Mouse (Mus musculus): ENCODE results near the gene Tbc1d15. TPM values are rescaled to one million over a fixed set of nuclear protein-coding genes. Genes with fewer than 3 reads are reported as not detected.

Tbc1d15 gene
- polyA plus RNA-seq (2016; fragmentation: Nextera tagmentation; extraction: Ambion mirVana), result 58.0 and 58.2 TPM in 2 replicates

DNA sequence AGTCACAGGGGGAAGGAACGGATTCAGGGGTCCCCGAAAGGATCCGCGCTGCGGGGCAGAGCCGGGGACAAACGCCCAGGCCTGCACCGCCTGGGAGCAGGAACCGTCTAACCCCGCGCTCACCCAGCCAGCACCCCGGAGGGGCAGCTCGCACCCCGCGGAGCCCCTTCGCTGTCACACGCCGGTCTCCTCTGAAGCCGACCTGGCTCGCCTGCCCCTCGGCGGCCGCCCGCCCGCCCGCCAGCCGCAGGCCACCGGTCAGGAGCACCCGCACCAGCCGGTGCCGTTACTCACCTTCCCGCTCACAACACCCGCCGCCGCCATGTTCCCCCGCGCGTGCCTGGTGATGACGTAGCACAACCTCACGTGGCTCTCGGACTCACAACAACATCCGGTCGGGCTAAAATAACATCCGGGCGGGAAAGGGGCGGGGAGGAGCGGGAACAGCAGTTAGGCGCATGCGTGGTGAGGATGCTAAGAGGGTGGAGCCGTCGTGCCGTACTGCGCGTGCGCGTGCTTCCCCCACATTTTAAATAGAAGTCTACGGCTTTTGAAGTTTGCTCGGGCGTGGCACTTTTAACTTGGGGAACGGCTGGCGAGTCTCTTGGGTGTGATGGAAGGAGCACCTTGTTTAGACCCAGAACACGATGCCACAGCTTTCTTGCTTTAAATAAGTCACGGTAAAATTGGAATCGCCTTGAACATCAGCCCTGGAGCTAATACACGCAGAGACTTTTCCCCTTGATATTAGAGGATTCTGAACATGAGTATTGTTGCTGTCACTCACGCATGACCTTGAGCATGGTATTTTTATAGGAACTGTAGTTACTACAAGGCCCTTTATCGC, at the start of gene Tbc1d15:
TSS of gene Tbc1d15 (minus strand) at position 380 of the 847 bp plus-strand sequence.
- WGBS, result under 1% methylated on average over 65 of the region's 67 CpGs
- ATAC-seq (ENCODE audit: insufficient number of reproducible peaks, insufficient read depth, low FRiP score, low TSS enrichment), result peak; percentile 91
- no peaks in the 10 kb centered on the region for H3K27me3 ChIP-seq
- H3K9ac ChIP-seq, result peak within 1 kb of the TSS; percentile 78
- H3K36me3 ChIP-seq, result no peaks in the 10 kb centered on the region
- peaks cover 20% of the 10 kb centered on the region for H3K4me1 ChIP-seq
- no peaks in the 10 kb centered on the region for H3K9me3 ChIP-seq
- H3K4me3 ChIP-seq, result peak within 1 kb of the TSS; percentile 86
- 0 out of 2 replicates have a peak within 1 kb of the TSS, but pooled peaks have one; percentile 19 for H3K27ac ChIP-seq
- H3K4me2 ChIP-seq (replicated peaks), result peak within 1 kb of the TSS; percentile 71

DNA sequence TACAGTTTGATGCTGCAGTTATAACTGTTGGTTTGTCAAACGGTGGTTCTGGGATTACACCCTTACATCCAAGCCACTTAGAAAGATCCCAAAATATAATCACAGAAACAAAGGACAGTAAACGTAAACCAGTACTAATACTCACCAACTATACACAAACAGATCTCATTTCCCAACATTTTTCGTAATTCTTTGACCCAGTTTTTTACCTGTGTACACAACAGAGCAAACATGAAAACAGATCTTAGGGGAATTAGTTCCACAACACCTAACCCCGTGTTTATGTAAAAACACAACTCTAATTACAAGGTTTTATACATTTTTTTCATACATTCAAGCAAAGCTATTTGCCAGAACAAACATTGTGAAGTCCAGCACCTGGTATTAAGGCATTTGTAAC, 47.4 kb upstream of the Tbc1d15 start:
- Histone ChIP-seq H3K4me1 (no peaks in the 10 kb centered on the region), H3K4me2 (replicated peaks) (no peak overlapping the region), H3K4me3 (no peak overlapping the region), H3K9me3 (no peaks in the 10 kb centered on the region), H3K36me3 (peaks cover 43% of the 10 kb centered on the region), H3K9ac (no peak overlapping the region), H3K27ac (no peak overlapping the region), H3K27me3 (no peaks in the 10 kb centered on the region)
- ATAC-seq (ENCODE audit: insufficient number of reproducible peaks, insufficient read depth, low FRiP score, low TSS enrichment), result no peak
- WGBS, result 89% methylated on average over 4 of the region's 4 CpGs

DNA sequence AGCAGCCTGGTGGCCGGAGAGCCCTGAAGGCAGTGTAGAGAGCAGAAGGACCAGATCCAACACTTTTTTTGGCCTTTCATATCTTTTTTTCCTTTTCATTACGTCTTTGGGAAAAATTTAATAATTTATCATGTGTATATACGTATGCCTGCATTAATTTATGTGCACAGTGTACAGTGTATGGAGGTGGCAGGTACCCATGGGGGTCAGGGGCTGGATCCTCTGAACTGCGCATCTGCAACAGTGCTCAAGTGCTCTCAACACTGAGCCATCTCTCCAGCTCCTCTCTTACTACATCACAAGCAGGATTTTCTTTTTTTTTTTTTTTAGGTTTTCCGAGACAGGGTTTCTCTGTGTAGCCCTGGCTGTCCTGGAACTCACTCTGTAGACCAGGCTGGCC, 46.3 kb upstream of the Tbc1d15 start:
- peaks cover 54% of the 10 kb centered on the region for H3K36me3 ChIP-seq
- H3K9ac ChIP-seq, result no peak overlapping the region
- no peak overlapping the region for H3K4me2 ChIP-seq (replicated peaks)
- ATAC-seq (ENCODE audit: insufficient number of reproducible peaks, insufficient read depth, low FRiP score, low TSS enrichment), result no peak
- no peaks in the 10 kb centered on the region for H3K27me3 ChIP-seq
- H3K27ac ChIP-seq, result no peak overlapping the region
- 93% methylated on average over 5 of the region's 5 CpGs for WGBS
- no peak overlapping the region for H3K4me3 ChIP-seq
- H3K4me1 ChIP-seq, result no peaks in the 10 kb centered on the region
- no peaks in the 10 kb centered on the region for H3K9me3 ChIP-seq

DNA sequence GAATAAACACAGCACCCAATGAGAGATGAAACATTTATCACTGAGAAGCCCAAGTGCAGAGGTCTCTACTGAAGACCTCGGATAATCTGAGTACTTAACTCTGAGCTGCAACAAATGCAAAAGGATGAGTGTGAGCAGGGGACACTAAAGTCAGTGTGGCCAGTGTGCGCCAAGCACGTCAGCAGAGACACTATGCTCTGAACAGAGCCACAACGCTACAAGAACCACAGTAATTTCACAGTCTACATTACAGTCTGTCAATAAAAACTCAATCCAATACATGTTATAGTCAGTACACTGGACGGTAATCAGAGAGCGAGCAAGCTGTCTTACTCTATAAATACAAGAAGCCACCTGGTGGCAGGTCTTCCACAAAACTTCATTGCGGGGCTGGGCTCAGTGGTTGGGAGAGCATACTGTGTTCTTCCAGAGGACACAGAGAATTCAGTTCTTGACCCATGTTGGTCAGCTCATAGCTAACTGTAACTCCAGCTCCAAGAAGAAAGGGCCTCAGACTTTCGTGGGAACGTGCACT, 45.2 kb upstream of the Tbc1d15 start:
- no peak overlapping the region for H3K9ac ChIP-seq
- H3K27me3 ChIP-seq, result no peaks in the 10 kb centered on the region
- no peaks in the 10 kb centered on the region for H3K4me1 ChIP-seq
- H3K36me3 ChIP-seq, result peaks cover 62% of the 10 kb centered on the region
- H3K4me2 ChIP-seq (replicated peaks), result no peak overlapping the region
- no peak overlapping the region for H3K4me3 ChIP-seq
- WGBS, result 82% methylated on average over 9 of the region's 9 CpGs
- no peak for ATAC-seq (ENCODE audit: insufficient number of reproducible peaks, insufficient read depth, low FRiP score, low TSS enrichment)
- no peak overlapping the region for H3K27ac ChIP-seq
- H3K9me3 ChIP-seq, result no peaks in the 10 kb centered on the region

DNA sequence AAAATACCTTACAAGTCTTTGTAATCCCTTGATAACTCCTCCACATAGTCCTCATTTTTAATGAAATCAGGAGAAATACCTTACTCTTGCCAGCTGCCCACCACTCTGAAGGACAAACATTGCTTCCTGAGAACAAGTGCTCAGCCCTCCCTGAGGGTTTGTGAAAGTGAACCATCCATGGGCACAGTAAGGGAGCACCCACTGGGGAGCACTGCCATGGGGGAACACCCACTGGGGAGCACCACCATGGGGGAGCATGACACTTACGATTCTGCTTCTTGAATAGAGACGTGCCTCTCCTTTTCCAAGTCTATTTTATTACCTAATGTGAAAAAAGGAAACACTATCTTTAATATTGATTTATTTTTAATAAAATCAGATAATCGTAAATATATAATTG, 43.9 kb upstream of the Tbc1d15 start:
- no peaks in the 10 kb centered on the region for H3K4me1 ChIP-seq
- H3K4me2 ChIP-seq (replicated peaks), result no peak overlapping the region
- peaks cover 53% of the 10 kb centered on the region for H3K36me3 ChIP-seq
- no peak overlapping the region for H3K9ac ChIP-seq
- H3K27me3 ChIP-seq, result no peaks in the 10 kb centered on the region
- no peaks in the 10 kb centered on the region for H3K9me3 ChIP-seq
- H3K27ac ChIP-seq, result no peak overlapping the region
- 88% methylated on average over 3 of the region's 3 CpGs for WGBS
- no peak overlapping the region for H3K4me3 ChIP-seq
- ATAC-seq (ENCODE audit: insufficient number of reproducible peaks, insufficient read depth, low FRiP score, low TSS enrichment), result no peak

DNA sequence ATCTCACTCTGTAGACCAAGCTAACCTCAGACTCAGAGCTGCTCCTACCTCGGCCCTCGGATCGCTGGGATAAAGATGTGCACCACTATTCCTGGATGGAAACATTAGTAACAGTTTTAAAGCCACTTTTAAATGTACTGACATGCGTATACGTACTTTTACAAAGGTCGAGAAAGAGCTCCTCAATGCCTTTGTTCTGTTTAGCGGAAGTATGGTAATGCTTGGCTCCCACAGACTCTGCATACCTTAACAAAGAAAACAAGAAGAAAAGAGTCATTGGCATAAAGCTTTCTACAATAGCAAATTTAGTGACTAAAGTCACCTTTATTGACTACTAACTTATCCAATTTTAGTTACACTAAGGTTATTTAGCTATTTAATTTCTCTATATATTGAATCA, 43.4 kb upstream of the Tbc1d15 start:
- no peak overlapping the region for H3K9ac ChIP-seq
- H3K27me3 ChIP-seq, result no peaks in the 10 kb centered on the region
- H3K27ac ChIP-seq, result no peak overlapping the region
- WGBS, result 96% methylated on average over 7 of the region's 7 CpGs
- H3K36me3 ChIP-seq, result peaks cover 51% of the 10 kb centered on the region
- no peak overlapping the region for H3K4me3 ChIP-seq
- ATAC-seq (ENCODE audit: insufficient number of reproducible peaks, insufficient read depth, low FRiP score, low TSS enrichment), result no peak
- H3K4me2 ChIP-seq (replicated peaks), result no peak overlapping the region
- H3K9me3 ChIP-seq, result no peaks in the 10 kb centered on the region
- no peaks in the 10 kb centered on the region for H3K4me1 ChIP-seq

DNA sequence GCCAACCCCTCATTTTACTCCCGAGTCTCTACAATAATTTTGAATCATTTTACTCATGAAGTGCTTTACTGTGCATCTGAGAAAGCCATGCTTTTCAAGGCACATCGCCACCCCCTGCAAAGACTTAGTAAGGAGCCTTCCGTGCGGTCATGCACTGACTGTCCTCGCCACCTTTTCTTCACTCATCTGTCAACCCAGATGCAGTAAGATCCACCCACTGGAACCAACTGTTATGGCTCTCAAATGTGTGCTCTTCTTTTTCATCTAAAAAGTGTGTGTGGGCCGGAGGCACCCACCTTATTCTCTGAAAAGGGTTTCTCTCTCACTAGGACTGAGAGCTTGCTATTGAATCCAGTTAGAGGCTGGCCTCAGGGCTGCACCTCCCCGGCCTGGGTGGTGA, 42.7 kb upstream of the Tbc1d15 start:
- Histone ChIP-seq H3K9me3 (no peaks in the 10 kb centered on the region), H3K36me3 (peaks cover 53% of the 10 kb centered on the region), H3K4me2 (replicated peaks) (no peak overlapping the region), H3K9ac (no peak overlapping the region), H3K4me3 (no peak overlapping the region), H3K4me1 (no peaks in the 10 kb centered on the region), H3K27ac (no peak overlapping the region), H3K27me3 (no peaks in the 10 kb centered on the region)
- no peak for ATAC-seq (ENCODE audit: insufficient number of reproducible peaks, insufficient read depth, low FRiP score, low TSS enrichment)
- 94% methylated on average over 7 of the region's 7 CpGs for WGBS

DNA sequence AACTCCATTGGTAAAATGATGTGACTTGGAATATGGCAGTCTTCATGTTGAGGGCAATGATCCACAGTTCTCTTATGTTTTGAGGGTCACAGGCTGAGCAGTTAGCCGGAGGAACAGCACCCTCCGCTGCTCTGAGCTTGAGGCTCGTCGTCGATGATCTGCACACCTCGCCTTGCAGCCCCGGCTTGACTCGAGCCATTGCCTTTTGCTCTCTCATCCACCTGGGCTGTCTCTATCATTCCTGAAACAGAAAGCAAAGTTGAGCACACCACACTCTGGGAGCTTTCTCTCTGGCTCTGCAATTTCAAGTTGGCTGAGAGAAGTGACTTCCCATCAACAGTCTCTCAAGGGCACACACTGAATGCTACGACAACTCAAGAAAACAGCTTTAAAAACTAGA, 39.4 kb upstream of the Tbc1d15 start:
- Histone ChIP-seq H3K9me3 (no peaks in the 10 kb centered on the region), H3K4me2 (replicated peaks) (no peak overlapping the region), H3K9ac (no peak overlapping the region), H3K4me1 (no peaks in the 10 kb centered on the region), H3K27me3 (no peaks in the 10 kb centered on the region), H3K4me3 (no peak overlapping the region), H3K36me3 (peaks cover 57% of the 10 kb centered on the region), H3K27ac (no peak overlapping the region)
- WGBS, result 94% methylated on average over 9 of the region's 9 CpGs
- ATAC-seq (ENCODE audit: insufficient number of reproducible peaks, insufficient read depth, low FRiP score, low TSS enrichment), result no peak

DNA sequence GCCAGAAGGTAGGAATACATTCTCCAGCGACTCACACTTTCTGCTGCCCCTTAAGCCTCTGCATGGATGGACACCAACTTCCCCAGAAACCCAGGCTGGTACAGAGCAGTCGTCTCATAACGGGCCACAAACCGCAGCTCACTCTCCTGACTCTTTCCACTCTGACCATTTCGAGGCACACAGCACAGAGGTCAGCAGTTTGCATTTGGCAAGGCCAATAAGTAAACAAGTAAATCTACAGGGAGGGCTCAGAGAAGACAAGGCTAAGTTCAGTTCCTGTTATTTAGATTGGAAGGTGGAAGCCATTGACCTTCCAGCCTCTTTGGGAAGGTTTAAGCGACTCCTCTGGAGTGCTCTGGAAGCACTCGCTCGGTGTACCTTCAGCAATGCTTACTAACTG, 37.6 kb upstream of the Tbc1d15 start:
- H3K27ac ChIP-seq, result no peak overlapping the region
- H3K27me3 ChIP-seq, result no peaks in the 10 kb centered on the region
- no peak overlapping the region for H3K4me3 ChIP-seq
- H3K9me3 ChIP-seq, result no peaks in the 10 kb centered on the region
- H3K4me2 ChIP-seq (replicated peaks), result no peak overlapping the region
- no peak for ATAC-seq (ENCODE audit: insufficient number of reproducible peaks, insufficient read depth, low FRiP score, low TSS enrichment)
- H3K36me3 ChIP-seq, result peaks cover 49% of the 10 kb centered on the region
- H3K4me1 ChIP-seq, result no peaks in the 10 kb centered on the region
- no peak overlapping the region for H3K9ac ChIP-seq
- 93% methylated on average over 8 of the region's 8 CpGs for WGBS

DNA sequence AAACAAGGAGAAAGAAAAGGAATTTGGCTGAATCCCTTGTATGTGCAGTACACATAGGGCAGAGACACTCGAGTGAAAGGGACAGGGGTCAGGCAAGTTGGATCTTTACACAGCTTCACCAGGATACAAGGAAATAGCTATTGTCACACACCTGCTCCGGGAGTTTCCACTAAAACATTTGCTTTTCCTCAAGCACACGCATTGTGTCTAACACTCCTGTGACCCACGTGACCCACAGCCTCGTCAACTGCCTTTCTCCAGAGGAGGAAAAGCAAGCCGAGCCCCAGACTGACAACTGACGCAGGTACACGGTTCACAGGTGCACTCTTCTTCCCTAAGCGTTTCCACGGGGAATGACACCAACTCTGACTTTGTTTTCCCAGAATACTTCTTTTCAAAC, 32.9 kb upstream of the Tbc1d15 start:
- Histone ChIP-seq H3K4me2 (replicated peaks) (no peak overlapping the region), H3K9ac (no peak overlapping the region), H3K27ac (no peak overlapping the region), H3K4me3 (no peak overlapping the region), H3K4me1 (no peaks in the 10 kb centered on the region), H3K9me3 (no peaks in the 10 kb centered on the region), H3K36me3 (peaks cover 20% of the 10 kb centered on the region), H3K27me3 (no peaks in the 10 kb centered on the region)
- WGBS, result 72% methylated on average over 10 of the region's 10 CpGs
- ATAC-seq (ENCODE audit: insufficient number of reproducible peaks, insufficient read depth, low FRiP score, low TSS enrichment), result no peak

DNA sequence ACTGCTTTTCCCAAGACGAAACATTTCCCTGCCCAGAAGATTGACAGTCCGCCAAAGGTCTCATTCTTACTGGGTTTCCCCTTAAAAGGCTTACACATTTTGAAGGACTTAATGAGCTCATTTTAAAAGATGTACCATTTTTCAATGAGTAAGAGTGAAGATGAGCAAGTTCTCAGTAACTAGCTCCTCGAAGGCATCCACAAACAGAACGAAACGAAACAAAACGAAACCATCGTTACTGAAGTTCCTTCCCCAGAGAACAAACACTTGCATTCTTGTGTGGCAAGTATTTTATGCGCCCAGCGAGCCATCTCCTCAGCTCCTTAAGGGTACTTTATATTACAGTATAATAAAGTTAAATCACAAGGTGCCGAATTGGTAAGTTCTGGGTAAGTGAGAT, 30.1 kb upstream of the Tbc1d15 start:
- WGBS, result 92% methylated on average over 10 of the region's 10 CpGs
- no peak for ATAC-seq (ENCODE audit: insufficient number of reproducible peaks, insufficient read depth, low FRiP score, low TSS enrichment)
- Histone ChIP-seq H3K4me3 (no peak overlapping the region), H3K4me1 (no peaks in the 10 kb centered on the region), H3K9me3 (no peaks in the 10 kb centered on the region), H3K27ac (no peak overlapping the region), H3K9ac (no peak overlapping the region), H3K27me3 (no peaks in the 10 kb centered on the region), H3K4me2 (replicated peaks) (no peak overlapping the region), H3K36me3 (peaks cover 3% of the 10 kb centered on the region; the same call in 1 of the 2 replicates)

DNA sequence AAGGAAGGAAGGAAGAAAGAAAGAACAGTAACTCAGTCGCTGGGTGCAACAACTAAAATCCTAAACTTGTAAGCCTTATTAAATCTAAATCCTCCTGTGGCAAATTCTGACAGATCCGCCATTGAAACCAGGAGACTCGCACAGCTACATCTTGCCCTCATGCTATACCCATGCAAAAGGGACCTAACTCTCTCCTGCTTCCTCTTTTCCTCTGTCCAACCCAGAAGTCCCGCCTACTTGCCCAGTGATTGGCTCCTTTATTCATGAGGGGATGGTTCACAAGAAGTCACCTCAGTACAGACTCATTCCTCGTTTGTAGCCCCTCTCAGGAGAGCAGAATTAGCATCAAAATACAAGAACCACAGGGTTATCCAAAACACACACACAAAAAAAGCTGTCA, 20.4 kb upstream of the Tbc1d15 start:
- ATAC-seq (ENCODE audit: insufficient number of reproducible peaks, insufficient read depth, low FRiP score, low TSS enrichment), result no peak
- Histone ChIP-seq H3K36me3 (no peaks in the 10 kb centered on the region), H3K9ac (no peak overlapping the region), H3K4me3 (no peak overlapping the region), H3K27ac (no peak overlapping the region), H3K27me3 (no peaks in the 10 kb centered on the region), H3K4me2 (replicated peaks) (no peak overlapping the region), H3K4me1 (no peaks in the 10 kb centered on the region), H3K9me3 (no peaks in the 10 kb centered on the region)
- WGBS, result 55% methylated on average over 5 of the region's 5 CpGs

Data from embryonic facial prominence, embryonic 12.5 days (tissue).